Mouse (Mus musculus): Measurements from ENCODE around the gene Zswim3.
"Not testable (repeated sequence)": the region's sequence is repeated elsewhere in the genome, so short reads cannot be mapped to it uniquely, and the experiment has no call there.

The Zswim3 gene

DNA sequence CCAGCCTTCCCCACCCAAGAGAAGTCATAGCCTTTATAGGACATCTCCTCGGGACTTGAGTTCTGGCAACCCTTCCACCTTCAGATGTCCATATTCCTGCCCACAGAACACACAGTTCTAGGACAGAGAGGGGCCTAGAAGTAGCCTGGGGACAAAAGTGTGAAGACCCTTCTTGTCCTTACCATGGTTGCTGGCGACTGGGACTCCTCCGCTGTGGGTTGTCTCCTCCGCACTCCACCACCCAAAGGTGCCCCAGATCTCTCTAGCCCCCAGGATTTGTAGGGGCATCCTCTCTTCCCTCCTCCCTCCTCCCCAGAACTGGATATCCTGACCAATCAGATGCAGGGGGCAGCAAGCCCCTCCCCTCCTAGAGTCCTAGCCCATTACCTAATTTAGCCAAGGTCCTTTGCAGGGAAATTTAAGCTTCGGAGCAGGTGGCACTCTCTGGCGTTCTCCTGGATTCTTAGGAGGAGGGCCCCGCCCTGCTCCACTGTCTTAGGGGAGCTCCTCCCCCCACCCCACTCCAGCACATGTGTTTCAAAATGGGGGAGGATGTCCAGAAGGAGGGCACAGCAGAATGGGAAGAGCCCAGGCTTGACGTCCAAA lies 25.3 kb upstream of the Zswim3 start, which contains the start of gene Tnnc2:
TSS of gene Tnnc2 (minus strand) at position 487 of the 606 bp plus-strand sequence.
- DNase-seq (ENCODE audit: extremely low read depth, low read depth, low spot score), result no peak

DNA sequence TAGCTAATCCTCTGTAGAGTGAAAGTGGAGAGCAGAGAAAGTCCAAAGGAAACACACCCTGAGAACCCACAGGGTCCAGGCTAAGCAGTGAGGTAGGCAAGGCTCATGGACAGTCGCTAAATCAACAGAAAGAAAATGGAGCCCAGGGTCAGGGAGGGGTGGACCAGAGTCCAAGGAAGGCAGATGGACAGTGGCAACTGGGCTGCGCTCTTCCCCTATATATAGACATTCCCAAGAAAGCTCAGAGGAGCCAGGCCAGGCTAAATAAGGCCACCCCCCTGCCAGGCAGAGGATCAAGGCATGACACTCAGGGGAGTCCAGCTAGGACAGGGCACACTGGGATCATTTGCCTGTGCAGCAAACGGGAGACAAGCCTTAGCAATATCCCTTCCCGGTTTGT lies 23.0 kb upstream of the Zswim3 start:
- DNase-seq (ENCODE audit: extremely low read depth, low read depth, low spot score), result no peak

GRCm38 (mm10) chr2:164783926-164784581 lies 20.8 kb upstream of the Zswim3 start:
- DNase-seq (ENCODE audit: extremely low read depth, low read depth, low spot score), result no peak

DNA sequence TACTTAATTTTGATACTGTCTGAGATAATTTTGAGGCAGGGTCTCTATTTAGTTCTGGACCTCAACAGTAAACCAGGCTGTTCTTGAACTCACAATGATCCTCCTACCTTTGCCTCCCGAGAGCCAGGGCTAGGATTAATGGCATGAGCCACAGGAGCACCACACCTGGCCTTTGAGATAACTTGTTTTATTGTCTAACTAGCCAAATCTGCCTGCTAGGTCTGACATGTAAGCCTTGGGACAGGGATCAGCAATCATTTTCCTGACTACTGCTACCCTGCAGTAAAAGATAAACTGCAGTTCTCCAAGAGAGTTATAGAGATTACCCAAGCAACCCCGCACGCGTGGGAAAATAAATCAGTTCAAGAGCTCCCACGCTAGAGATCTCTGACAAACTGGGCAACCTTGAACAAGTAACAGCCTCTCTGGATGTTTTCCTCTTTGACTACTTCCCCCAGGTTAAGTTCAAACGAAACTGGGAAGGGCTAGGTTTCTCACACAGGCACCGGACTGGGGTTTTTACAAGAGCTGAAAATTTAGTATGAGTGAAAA lies 20.0 kb upstream of the Zswim3 start:
- DNase-seq (ENCODE audit: extremely low read depth, low read depth, low spot score), result no peak

GRCm38 (mm10) chr2:164785481-164786387 lies 19.2 kb upstream of the Zswim3 start, which contains the start of gene Snx21:
TSS of gene Snx21 (plus strand) at chr2:164785823.
- peak; percentile 52 for DNase-seq (ENCODE audit: extremely low read depth, low read depth, low spot score)

DNA sequence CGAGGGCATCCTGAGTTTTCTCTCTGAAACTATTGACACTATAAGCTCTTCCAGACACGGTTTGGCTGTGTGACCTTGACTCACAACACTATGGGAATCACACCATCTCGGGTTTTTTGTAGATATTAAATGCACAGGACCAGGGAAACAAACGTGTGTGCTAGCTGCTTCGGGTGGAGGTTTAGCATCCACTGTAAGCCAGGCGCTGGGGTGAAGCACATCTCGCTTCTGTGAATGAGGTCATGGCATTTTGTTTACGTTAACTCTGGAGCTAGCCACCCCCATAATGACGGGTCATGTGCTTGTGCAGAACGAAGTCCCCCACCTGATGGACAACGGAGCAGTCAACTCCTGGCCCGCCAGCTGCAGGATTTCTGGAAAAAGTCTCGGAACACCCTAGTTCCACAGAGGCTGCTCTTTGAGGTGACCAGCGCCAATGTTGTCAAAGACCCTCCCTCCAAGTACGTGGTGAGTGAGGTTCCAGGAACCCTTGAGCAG lies 18.5 kb upstream of the Zswim3 start:
- DNase-seq (ENCODE audit: extremely low read depth, low read depth, low spot score), result no peak

- no peak for DNase-seq (ENCODE audit: extremely low read depth, low read depth, low spot score)
Measured at GRCm38 (mm10) chr2:164787032-164787431, 17.9 kb upstream of the Zswim3 start.

DNA sequence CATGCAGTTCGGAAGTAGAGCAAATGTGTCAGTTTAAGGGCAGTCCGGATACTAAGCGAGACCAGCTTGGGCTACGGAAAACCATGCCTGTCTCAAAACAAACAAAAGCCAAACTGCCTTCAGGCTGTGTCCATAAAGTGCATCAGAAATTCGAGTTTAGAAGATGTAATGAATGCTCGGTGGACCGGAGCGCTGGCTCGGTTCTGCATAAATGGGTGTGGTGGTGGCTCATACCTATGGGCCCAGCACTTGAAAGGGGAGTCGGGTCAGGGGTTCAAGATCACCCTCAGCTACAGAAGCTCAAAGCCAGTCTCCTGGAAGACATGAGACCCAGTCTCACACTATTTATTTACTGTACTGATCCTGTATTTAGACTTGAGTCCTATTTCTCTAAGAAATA lies 17.1 kb upstream of the Zswim3 start:
- no peak for DNase-seq (ENCODE audit: extremely low read depth, low read depth, low spot score)

- DNase-seq (ENCODE audit: extremely low read depth, low read depth, low spot score), result no peak
Measured at GRCm38 (mm10) chr2:164788411-164788810, 16.5 kb upstream of the Zswim3 start.

- DNase-seq (ENCODE audit: extremely low read depth, low read depth, low spot score), result peak; percentile 70
Measured at GRCm38 (mm10) chr2:164790451-164790850, 14.4 kb upstream of the Zswim3 start.

- DNase-seq (ENCODE audit: extremely low read depth, low read depth, low spot score), result no peak
Measured at GRCm38 (mm10) chr2:164791841-164792261, 13.0 kb upstream of the Zswim3 start.

DNA sequence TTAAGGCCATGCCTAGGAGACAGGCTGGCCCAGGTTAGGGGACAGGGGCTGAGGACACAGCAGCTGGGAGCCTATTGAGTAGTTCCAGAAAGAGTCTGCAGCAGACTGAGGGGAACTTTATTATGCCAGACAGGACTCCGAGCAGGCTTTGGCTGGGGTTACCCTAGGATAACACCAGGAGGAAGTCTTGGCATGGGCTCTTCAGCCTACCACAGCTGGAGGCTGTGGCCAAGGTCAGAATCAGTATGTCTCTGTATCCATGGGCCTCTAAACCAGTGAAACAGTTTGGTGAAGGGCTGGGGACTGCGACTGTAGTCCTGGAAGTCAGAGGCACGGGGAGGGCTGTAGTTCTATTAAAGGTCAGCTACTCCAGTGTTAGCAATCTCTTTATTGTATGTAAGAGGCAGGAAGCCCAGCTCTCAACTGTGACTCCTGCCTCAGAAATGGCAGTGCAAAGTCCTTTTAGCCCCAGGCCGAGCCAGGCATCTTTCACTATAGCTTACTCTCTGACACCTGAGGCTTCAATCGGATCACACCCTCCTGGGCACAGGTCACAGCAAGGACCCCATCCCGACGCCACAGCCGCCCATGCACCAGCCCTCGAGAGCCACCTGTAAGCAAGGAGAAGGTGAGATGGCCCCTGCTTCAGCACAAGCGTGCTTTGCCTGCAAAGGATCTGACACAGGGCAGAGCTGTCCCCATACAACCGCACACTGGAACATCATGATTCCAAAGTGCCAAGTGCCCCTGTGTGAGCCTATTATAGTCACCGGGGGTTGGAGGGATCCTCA lies 12.3 kb upstream of the Zswim3 start:
- DNase-seq (ENCODE audit: extremely low read depth, low read depth, low spot score), result no peak

DNA sequence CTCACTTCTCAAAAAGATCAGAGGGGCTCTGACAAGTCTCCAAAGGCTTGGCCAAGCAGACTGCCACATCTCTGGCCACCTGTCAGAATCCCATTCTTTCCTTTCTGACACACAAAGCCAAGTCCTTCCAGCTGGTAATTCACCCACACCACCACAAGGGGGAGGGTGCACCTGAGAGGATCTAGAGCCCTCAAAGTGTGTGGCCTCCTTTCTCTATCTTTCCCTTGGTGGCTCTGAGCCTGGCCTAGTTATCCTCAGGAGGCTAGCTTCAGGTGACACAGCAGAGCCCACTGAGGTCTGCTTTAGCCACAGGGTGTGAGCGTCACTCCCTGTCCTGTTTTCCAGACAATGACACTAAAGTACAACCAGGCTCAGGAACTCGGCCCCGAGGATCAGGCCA lies 11.7 kb upstream of the Zswim3 start:
- no peak for DNase-seq (ENCODE audit: extremely low read depth, low read depth, low spot score)

DNA sequence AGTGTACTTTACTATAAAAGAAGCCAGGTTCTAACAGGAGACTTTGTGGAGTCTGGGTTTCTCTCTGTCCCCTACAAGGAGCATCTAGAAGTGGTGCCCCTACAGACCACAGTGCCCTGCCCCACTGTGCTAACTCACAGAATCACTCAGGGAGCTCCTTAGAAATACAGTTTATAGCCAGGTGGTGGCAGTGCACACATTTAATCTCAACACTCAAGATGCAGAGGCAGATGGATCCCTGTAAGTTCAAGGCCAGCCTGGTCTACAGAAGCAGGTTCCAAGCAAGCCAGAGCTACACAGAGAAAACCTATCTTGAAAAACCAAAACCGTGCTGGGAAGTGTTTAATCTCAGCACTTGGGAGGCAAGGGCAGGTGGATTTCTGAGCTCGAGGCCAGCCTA lies 11.1 kb upstream of the Zswim3 start:
- DNase-seq (ENCODE audit: extremely low read depth, low read depth, low spot score), result no peak

DNA sequence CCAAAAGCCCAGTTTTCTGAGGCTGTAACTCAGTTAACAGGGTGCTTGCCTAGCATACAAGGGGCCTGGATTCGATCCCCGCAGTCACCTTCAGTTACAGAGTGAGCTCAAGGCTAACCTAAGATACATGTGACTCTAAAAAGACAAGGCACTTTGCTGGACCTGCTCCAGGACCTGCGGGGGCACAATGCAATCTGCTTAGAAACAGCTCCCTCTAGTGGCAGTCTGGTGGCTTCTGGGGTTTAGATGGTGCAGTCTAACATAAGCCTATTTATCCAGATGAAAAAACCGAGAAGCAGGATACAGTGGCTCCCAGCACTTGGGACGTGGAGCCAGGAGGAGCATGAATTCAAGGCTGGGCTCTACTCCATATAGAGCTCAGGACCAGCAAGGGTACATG lies 10.6 kb upstream of the Zswim3 start:
- no peak for DNase-seq (ENCODE audit: extremely low read depth, low read depth, low spot score)

- DNase-seq (ENCODE audit: extremely low read depth, low read depth, low spot score), result no peak
Measured at GRCm38 (mm10) chr2:164795868-164796267, 9.0 kb upstream of the Zswim3 start.

- DNase-seq (ENCODE audit: extremely low read depth, low read depth, low spot score), result not testable (repeated sequence)
Measured at GRCm38 (mm10) chr2:164798554-164798953, 6.3 kb upstream of the Zswim3 start.

DNA sequence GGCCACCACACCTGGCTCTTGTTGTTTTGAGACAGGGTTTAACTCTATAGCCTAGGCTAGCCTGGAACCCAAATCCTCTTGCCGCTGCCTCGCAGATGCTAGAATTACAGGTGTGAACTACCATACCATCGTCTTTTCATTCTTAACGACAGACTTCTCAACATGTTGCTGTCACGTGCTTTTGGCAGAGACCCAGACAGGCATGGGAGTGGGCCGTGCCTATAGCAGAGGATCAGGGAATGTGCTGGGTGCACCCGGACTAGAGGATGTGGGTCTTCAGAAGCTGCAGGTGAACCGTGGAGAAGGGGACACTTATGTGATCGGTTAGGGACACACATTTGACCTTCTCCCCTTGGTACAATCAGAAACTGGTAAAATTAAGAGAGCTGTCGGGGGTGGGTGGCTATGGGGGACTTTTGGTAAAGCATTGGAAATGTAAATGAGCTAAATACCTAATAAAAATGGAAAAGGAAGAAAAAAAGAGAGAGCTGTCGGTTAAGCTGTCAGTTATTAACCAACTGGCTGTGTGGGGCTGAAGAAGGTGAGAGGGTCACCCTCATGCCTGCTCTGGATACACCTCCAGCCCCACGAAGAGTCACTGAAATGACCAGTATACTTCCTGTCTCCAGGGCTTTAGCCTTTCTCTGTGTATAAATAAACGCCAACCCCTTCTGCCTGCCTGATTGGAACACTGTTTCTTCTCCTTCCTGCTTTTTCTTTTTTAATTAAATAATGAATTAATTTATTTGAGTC lies 4.5 kb upstream of the Zswim3 start:
- no peak for DNase-seq (ENCODE audit: extremely low read depth, low read depth, low spot score)

- no peak for DNase-seq (ENCODE audit: extremely low read depth, low read depth, low spot score)
Measured at GRCm38 (mm10) chr2:164803201-164803920, 1.5 kb upstream of the Zswim3 start.
